Mouse (Mus musculus): ENCODE measurements around the gene Fshr.

- TF ChIP-seq MAFK (IDR thresholded peaks at IDR 0.05; ENCODE audit: insufficient read depth, low read depth, low read length), result no peak
- no peak for TF ChIP-seq ZC3H11A (IDR thresholded peaks at IDR 0.05; ENCODE audit: borderline replicate concordance, low read depth, low read length)
- no peak for TF ChIP-seq ZNF384 (IDR thresholded peaks at IDR 0.05; ENCODE audit: low read depth, low read length)
- no peak for TF ChIP-seq HCFC1 (IDR thresholded peaks at IDR 0.05; ENCODE audit: borderline replicate concordance, insufficient read depth, low read length)
Measured at GRCm38 (mm10) chr17:88991238-88991637, 209.2 kb downstream of the Fshr start.

All from ES-E14 (cell line).